8 mouse cellular contexts compared by ENCODE assay signal in the genomic region with DNA sequence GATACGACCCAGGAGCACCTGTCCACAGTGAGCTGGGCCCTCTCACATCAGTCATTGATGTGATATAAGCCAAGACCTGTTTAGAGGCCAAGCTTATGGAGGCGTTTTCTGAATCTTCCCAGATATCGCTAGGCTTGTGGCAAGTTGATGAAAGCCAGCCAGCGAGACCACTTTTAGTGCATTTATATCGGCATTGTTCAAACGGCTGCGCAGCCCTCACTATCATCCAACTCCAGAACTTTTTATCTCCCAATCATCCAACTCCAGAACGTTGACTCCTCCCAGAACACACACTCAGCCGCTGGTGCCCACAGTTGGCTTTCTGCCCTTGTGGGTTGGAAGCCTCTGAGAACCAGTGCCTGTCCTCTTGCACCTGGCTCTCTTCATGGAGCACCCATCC. TPM values are rescaled to one million over a fixed set of nuclear protein-coding genes. Genes with fewer than 3 reads are reported as not detected.
DNase-seq lines count a peak whose midpoint lies in the region; ATAC-seq lines count a peak whose summit lies in the region.

No protein-coding gene starts in this region.

- 88% methylated on average over 9 of the region's 9 CpGs for WGBS in hindbrain, embryonic 11.5 days
- WGBS in midbrain, embryonic 10.5 days: 87% methylated on average over 9 of the region's 9 CpGs

- H3K4me1 ChIP-seq in hindbrain, embryonic 11.5 days (replicated peaks; ENCODE audit: control insufficient read depth, insufficient read depth, low read length): peaks cover 3% of the 10 kb centered on the region
- H3K4me1 ChIP-seq in midbrain, embryonic 10.5 days: peaks cover 21% of the 10 kb centered on the region

- peak overlapping the region; percentile 71; the same call in 1 of the 2 replicates for H3K4me3 ChIP-seq in hindbrain, embryonic 11.5 days (ENCODE audit: low read depth, low read length)
- peak overlapping the region; percentile 86 for H3K4me3 ChIP-seq in midbrain, embryonic 10.5 days

- peak overlapping the region; percentile 50 for H3K4me2 ChIP-seq in hindbrain, embryonic 11.5 days (replicated peaks; ENCODE audit: low read depth, low read length)

- H3K9ac ChIP-seq in hindbrain, embryonic 11.5 days (ENCODE audit: low read depth, low read length): peak overlapping the region; percentile 86; the same call in 1 of the 2 replicates

- peak overlapping the region; percentile 94; the same call in 1 of the 2 replicates for H3K27ac ChIP-seq in hindbrain, embryonic 11.5 days (ENCODE audit: low read depth, low read length)
- peak overlapping the region; percentile 98 for H3K27ac ChIP-seq in midbrain, embryonic 10.5 days (replicated peaks)

- DNase-seq in cerebellum, postnatal 14 days: peak; percentile 18 to 27
- DNase-seq in cerebellum, postnatal 4 days (ENCODE audit: low spot score in 2 of 2): no peak
- DNase-seq in adipocyte (ENCODE audit: low spot score): peak; percentile 15
- DNase-seq in hindbrain, embryonic 11.5 days (ENCODE audit: low spot score): no peak
- DNase-seq in midbrain, embryonic 10.5 days (ENCODE audit: low spot score): no peak
- DNase-seq in right cerebral cortex, adult 18-20 months: no peak
- DNase-seq in layer of hippocampus, postnatal 25 days (ENCODE audit: extremely low spot score in 1 of 2, low spot score in 1 of 2): no peak
- DNase-seq in lung, postnatal 36 days: no peak

- no peaks in the 10 kb centered on the region for H3K27me3 ChIP-seq in hindbrain, embryonic 11.5 days (ENCODE audit: control insufficient read depth, insufficient read depth, low read length)
- no peaks in the 10 kb centered on the region for H3K27me3 ChIP-seq in midbrain, embryonic 10.5 days (ENCODE audit: low read depth, poor library complexity, severe bottlenecking)

- no peaks in the 10 kb centered on the region for H3K9me3 ChIP-seq in hindbrain, embryonic 11.5 days (ENCODE audit: control insufficient read depth, low read length)
- no peaks in the 10 kb centered on the region for H3K9me3 ChIP-seq in midbrain, embryonic 10.5 days (replicated peaks)

- no peaks in the 10 kb centered on the region for H3K36me3 ChIP-seq in hindbrain, embryonic 11.5 days (ENCODE audit: control insufficient read depth, insufficient read depth, low read length)
- H3K36me3 ChIP-seq in midbrain, embryonic 10.5 days: no peaks in the 10 kb centered on the region

- no peak for ATAC-seq in hindbrain, embryonic 11.5 days (ENCODE audit: low FRiP score)

RNA-seq across cellular contexts. Expression of a gene that starts 0.8 kb away (rescaled TPM):
- 2.0 and 2.6 TPM in 2 replicates for polyA plus RNA-seq in hindbrain, embryonic 11.5 days (2014; fragmentation: Nextera tagmentation; extraction: Ambion mirVana)
- polyA plus RNA-seq in midbrain, embryonic 10.5 days (2016; fragmentation: Nextera tagmentation; extraction: Ambion mirVana): 5.2 and 5.4 TPM in 2 replicates
- total RNA-seq in layer of hippocampus, postnatal 25 days (2021): 1 to 10 TPM; 7.8 to 9.4 TPM

RNA-seq across cellular contexts. Expression of a gene that starts 18.6 kb away (rescaled TPM):
- polyA plus RNA-seq in hindbrain, embryonic 11.5 days (2014; fragmentation: Nextera tagmentation; extraction: Ambion mirVana): not detected in 2 replicates
- not detected in 2 replicates for polyA plus RNA-seq in midbrain, embryonic 10.5 days (2016; fragmentation: Nextera tagmentation; extraction: Ambion mirVana)
- total RNA-seq in layer of hippocampus, postnatal 25 days (2021): 10 to 100 TPM; 20.7 to 23.4 TPM

RNA-seq across cellular contexts. Expression of a gene that starts 27.6 kb away (rescaled TPM):
- polyA plus RNA-seq in hindbrain, embryonic 11.5 days (2014; fragmentation: Nextera tagmentation; extraction: Ambion mirVana): 105 and 107 TPM in 2 replicates
- 98.5 and 115 TPM in 2 replicates for polyA plus RNA-seq in midbrain, embryonic 10.5 days (2016; fragmentation: Nextera tagmentation; extraction: Ambion mirVana)
- 100 to 1,000 TPM; 138 to 146 TPM for total RNA-seq in layer of hippocampus, postnatal 25 days (2021)

RNA-seq across cellular contexts. Expression of a gene that starts 28.2 kb away (rescaled TPM):
- 0.10 and 0.19 TPM in 2 replicates for polyA plus RNA-seq in hindbrain, embryonic 11.5 days (2014; fragmentation: Nextera tagmentation; extraction: Ambion mirVana)
- polyA plus RNA-seq in midbrain, embryonic 10.5 days (2016; fragmentation: Nextera tagmentation; extraction: Ambion mirVana): 0.01 TPM in 2 replicates
- total RNA-seq in layer of hippocampus, postnatal 25 days (2021): 1 to 10 TPM; 1.5 to 2.2 TPM

RNA-seq across cellular contexts. Expression of a gene that starts 37.9 kb away (rescaled TPM):
- 87.4 and 96.7 TPM in 2 replicates for polyA plus RNA-seq in hindbrain, embryonic 11.5 days (2014; fragmentation: Nextera tagmentation; extraction: Ambion mirVana)
- polyA plus RNA-seq in midbrain, embryonic 10.5 days (2016; fragmentation: Nextera tagmentation; extraction: Ambion mirVana): 116 and 131 TPM in 2 replicates
- 10 to 100 TPM; 35.7 to 40.0 TPM for total RNA-seq in layer of hippocampus, postnatal 25 days (2021)

Comparison
In these comparisons a context has a peak if more than half of its experiments do, and no peak if none do; other contexts are left out.
1. DNase-seq: peak in cerebellum, postnatal 14 days (2 of 2) and adipocyte (single experiment); none in cerebellum, postnatal 4 days (0 of 2), hindbrain, embryonic 11.5 days (single experiment), midbrain, embryonic 10.5 days (single experiment), right cerebral cortex, adult 18-20 months (single experiment), layer of hippocampus, postnatal 25 days (0 of 2) and lung, postnatal 36 days (single experiment).